Mouse (Mus musculus): ENCODE data around the gene Fkbp8. TPM values are rescaled to one million over a fixed set of nuclear protein-coding genes. Genes with fewer than 3 reads are reported as not detected.

The Fkbp8 gene
- 152 TPM for polyA plus RNA-seq (2014; fragmentation: Illumina TruSeq; extraction: RNeasy Lipid Tissue Mini Kit (QIAGEN cat#74804); ENCODE audit: low read depth, low replicate concordance)

DNA sequence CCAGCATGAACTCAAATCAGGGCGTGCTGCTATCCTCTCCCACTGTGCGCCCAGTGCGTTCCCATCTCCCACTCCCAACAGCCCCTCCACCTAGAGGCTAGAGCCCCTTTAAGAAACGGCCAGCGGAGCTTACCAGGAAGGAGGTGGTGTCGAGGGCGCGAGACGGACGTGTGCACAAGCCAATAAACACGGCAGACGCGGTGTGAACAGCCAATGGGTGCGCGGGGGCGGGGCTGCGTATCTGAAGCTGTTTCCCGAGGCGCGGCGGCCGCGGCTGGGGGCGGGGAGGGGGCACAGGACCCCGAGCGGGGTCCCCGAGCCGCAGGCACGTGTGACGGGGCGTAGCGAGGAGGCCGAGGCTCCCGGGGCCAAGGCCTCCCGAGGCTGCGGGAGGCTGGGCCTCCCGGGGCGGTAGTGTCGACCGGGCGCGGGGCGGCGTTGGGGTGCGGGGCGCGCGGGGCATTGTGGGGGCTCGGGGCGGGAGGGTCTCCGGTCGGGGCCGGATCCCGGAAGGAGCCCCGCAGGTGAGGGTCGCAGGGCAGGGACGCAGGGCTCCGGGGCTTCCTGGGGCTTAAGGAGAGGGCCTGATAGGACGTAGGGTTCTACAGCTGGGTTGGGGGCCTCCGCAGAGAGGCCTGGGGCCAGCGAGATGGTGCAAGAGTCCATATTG is at the start of gene Fkbp8, which contains the start of gene Kxd1:
Fkbp8 (plus strand) TSS at position 213 of the 670 bp plus-strand sequence.
Kxd1 (minus strand) TSS at position 445 of the 670 bp plus-strand sequence.

DNA sequence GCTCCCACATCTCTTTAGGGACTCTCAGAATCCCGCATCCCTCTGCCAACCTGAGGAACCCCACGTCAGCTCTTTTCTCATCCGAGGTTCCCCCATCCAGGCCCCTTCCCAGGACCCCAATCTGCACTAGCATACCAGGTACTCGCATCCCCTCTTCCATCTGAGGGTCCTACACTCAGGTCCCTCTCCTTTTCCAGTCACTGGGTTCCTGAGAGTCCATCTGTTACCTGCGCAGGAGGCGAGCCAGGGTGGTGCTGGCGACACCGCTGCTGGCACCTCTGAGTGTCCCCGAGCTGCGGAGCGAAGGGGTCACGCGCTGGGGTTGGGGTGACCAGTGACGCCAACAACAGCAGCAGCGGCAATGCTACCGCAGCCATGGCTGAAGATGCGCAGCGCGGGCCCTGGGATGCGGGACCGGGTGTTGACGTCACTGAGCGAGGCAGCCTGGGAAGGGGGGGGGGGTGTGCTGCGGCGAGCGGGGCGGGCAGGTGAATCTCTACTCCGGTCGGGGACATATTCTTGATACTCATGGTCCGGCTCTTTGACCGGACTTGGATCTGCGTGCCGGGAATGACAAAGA is 40.5 kb upstream of the Fkbp8 start, which contains the start of gene Tmem59l:
Tmem59l (minus strand) TSS at position 418 of the 580 bp plus-strand sequence.

DNA sequence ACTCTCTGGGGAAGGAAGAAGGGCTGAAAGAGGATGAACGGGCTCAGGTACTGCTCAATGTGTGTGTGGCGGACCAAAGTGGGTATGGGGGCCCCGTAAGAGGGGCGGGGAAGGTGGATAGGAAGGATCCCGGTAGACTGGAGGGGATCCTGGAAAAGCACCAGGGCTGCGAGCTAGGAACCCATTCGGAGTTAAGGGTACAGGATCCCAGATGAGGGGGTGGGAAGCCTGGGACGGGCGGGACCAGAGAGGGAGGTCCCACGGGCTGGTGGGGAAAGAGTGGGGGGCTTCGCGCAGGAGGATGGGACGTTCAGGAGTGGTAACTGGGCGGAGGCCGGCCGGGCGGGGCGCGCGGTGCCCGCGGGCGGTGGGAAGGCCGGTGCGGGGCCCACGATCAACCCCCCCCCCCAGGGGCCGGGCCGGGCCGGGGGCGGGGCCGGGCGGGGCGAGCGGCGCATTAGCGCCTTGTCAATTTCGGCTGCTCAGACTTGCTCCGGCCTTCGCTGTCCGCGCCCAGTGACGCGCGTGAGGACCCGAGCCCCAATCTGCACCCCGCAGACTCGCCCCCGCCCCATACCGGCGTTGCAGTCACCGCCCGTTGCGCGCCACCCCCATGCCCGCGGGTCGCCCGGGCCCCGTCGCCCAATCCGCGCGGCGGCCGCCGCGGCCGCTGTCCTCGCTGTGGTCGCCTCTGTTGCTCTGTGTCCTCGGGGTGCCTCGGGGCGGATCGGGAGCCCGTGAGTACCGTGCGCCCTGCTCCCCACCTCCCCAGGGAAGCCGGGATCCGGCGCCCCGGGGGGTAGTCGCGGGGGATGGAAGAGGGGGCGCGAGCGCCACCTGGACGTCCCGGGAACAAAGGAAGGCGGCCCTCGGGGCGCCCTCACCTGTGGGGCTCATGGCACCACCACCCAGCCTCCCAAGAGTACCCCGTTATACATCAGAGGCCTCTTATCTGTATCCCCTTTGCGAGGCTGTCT is 34.6 kb upstream of the Fkbp8 start, which contains the start of gene Crlf1:
Crlf1 (plus strand) TSS at position 495 of the 977 bp plus-strand sequence.

DNA sequence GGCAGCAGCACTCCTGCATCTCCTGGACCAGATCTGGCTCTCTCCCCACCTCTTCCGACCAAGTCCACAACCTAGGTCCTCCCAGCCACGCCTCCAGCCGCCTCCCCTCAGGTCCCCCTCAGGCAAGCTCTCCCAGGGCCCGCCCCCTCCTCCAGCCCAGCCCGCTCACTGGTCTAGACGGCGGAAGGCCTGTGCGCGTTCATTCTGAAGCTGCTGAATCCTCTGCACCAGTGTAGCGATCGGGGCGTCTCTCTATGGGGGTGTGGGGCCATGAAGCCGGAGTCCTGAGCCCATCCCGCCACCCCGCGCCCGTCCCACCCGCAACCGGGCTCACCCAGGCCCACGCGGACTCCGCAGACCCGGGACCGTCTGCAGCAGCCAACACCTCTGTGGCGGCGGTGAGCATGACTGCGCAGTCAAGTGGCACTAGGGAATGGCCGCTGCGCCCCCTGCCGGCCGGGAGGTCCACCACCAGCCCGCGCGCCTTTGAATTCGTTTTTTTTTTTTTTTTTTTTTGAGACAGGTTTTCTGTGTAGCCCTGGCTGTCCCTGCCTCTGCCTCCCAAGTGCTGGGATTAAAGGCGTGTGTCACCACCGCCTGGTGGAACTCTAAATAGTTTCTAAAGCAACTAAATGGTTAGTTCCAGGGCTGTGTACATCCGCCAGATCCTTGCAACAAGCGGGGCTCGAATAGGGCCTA is 21.0 kb upstream of the Fkbp8 start, which contains the start of gene Rex1bd:
Rex1bd (minus strand) TSS at position 425 of the 699 bp plus-strand sequence.

DNA sequence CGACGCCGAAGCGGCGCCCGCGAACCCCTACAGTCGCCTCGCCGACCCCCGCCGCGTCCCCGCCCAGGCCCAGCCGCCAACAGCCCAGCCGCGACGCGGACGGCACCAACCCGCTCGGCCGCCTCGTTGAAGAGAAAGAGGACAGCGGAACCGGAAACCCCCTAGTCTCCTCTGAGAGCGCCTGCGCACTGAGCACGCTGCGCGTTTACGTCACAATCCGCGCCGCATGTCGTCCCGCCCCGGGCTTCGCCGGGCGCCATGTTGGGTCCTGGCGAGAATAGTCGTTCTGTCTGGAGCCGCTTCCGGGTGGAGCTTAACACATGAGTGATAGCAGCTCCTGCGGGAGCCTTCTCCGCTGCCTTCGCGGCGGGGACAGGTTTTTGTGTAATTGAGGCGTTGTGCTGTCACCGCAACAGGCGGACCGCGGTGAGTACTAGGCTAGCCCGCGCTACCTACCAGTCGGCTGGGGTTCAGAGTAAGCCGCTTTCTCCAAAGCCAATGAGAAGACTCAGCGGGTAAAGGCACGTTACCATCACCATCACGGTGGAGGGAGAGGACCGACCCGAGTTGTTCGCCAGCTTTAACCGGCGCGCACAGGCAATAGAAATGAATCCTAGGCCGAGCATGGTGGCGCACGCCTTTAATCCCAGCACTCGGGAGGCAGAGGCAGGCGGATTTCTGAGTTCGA is 17.2 kb upstream of the Fkbp8 start, which contains the start of gene Uba52:
Uba52 (minus strand) TSS at position 574 of the 688 bp plus-strand sequence.

DNA sequence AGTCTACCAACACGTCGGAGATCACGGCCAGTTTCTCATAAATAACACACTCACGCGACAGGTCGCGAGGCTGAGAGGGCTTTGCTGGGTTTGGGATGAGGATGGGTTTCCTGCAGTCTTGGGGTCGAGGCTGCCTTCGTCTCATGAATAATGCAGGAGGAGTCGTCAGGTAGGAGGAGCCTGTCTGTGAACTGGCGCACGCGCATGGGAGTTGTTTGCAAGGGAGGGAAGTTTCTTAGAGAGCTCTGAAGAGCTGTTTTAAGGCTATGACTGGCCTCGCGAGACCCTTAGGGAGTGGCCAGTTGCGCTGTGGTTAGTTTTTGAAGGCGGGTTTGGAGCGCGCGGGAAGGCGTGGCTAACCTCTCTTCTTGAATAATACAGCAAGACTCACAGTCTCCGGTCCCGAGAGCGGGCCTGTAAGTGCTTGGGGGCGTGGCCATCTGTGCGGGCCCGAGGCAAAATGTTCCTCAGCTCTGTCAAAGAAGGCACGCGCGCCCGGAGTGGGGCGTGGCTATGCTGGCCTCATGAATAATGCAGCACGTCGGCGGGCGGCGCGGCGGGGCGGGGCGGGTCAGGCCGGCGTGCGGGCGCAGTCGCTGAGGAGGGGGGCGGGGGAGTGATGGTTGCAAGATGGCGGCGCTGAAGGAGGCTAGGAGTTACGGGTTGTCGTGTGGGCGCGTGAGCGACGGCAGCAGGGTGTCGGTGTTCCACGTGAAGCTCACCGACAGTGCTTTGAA is 11.7 kb downstream of the Fkbp8 start, which contains the start of gene Ell:
Ell (plus strand) TSS at position 381 of the 737 bp plus-strand sequence.

Other genes with a start within 250 kb of the Fkbp8 start
- gene Homer3, start 244.9 kb upstream of the Fkbp8 start, polyA plus RNA-seq (2014; fragmentation: Illumina TruSeq; extraction: RNeasy Lipid Tissue Mini Kit (QIAGEN cat#74804); ENCODE audit: low read depth, low replicate concordance) = 7.0 TPM
- 22.8 TPM for gene Ddx49, start 225.2 kb upstream of the Fkbp8 start, polyA plus RNA-seq (2014; fragmentation: Illumina TruSeq; extraction: RNeasy Lipid Tissue Mini Kit (QIAGEN cat#74804); ENCODE audit: low read depth, low replicate concordance)
- 126 TPM for gene Cope, start 225.2 kb upstream of the Fkbp8 start, polyA plus RNA-seq (2014; fragmentation: Illumina TruSeq; extraction: RNeasy Lipid Tissue Mini Kit (QIAGEN cat#74804); ENCODE audit: low read depth, low replicate concordance)
- gene Cers1, start 211.9 kb upstream of the Fkbp8 start, polyA plus RNA-seq (2014; fragmentation: Illumina TruSeq; extraction: RNeasy Lipid Tissue Mini Kit (QIAGEN cat#74804); ENCODE audit: low read depth, low replicate concordance) = 0.68 TPM
- not detected for gene Gdf1, start 197.9 kb upstream of the Fkbp8 start, polyA plus RNA-seq (2014; fragmentation: Illumina TruSeq; extraction: RNeasy Lipid Tissue Mini Kit (QIAGEN cat#74804); ENCODE audit: low read depth, low replicate concordance)
- gene Upf1, start 174.4 kb upstream of the Fkbp8 start, polyA plus RNA-seq (2014; fragmentation: Illumina TruSeq; extraction: RNeasy Lipid Tissue Mini Kit (QIAGEN cat#74804); ENCODE audit: low read depth, low replicate concordance) = 27.5 TPM
- 11.6 TPM for gene Comp, start 154.2 kb upstream of the Fkbp8 start, polyA plus RNA-seq (2014; fragmentation: Illumina TruSeq; extraction: RNeasy Lipid Tissue Mini Kit (QIAGEN cat#74804); ENCODE audit: low read depth, low replicate concordance)
- gene Crtc1, start 88.1 kb upstream of the Fkbp8 start, polyA plus RNA-seq (2014; fragmentation: Illumina TruSeq; extraction: RNeasy Lipid Tissue Mini Kit (QIAGEN cat#74804); ENCODE audit: low read depth, low replicate concordance) = 7.9 TPM
- 9.1 TPM for gene Klhl26, start 50.8 kb upstream of the Fkbp8 start, polyA plus RNA-seq (2014; fragmentation: Illumina TruSeq; extraction: RNeasy Lipid Tissue Mini Kit (QIAGEN cat#74804); ENCODE audit: low read depth, low replicate concordance)
- gene Tmem59l, start 40.4 kb upstream of the Fkbp8 start, polyA plus RNA-seq (2014; fragmentation: Illumina TruSeq; extraction: RNeasy Lipid Tissue Mini Kit (QIAGEN cat#74804); ENCODE audit: low read depth, low replicate concordance) = not detected
- gene Crlf1, start 34.6 kb upstream of the Fkbp8 start, polyA plus RNA-seq (2014; fragmentation: Illumina TruSeq; extraction: RNeasy Lipid Tissue Mini Kit (QIAGEN cat#74804); ENCODE audit: low read depth, low replicate concordance) = 0.63 TPM
- gene Rex1bd, start 21.0 kb upstream of the Fkbp8 start, polyA plus RNA-seq (2014; fragmentation: Illumina TruSeq; extraction: RNeasy Lipid Tissue Mini Kit (QIAGEN cat#74804); ENCODE audit: low read depth, low replicate concordance) = 105 TPM
- gene Uba52, start 16.9 kb upstream of the Fkbp8 start, polyA plus RNA-seq (2014; fragmentation: Illumina TruSeq; extraction: RNeasy Lipid Tissue Mini Kit (QIAGEN cat#74804); ENCODE audit: low read depth, low replicate concordance) = 1,940 TPM
- gene Kxd1, start 232 bp downstream of the Fkbp8 start, polyA plus RNA-seq (2014; fragmentation: Illumina TruSeq; extraction: RNeasy Lipid Tissue Mini Kit (QIAGEN cat#74804); ENCODE audit: low read depth, low replicate concordance) = 118 TPM
- 11.8 TPM for gene Ell, start 11.7 kb downstream of the Fkbp8 start, polyA plus RNA-seq (2014; fragmentation: Illumina TruSeq; extraction: RNeasy Lipid Tissue Mini Kit (QIAGEN cat#74804); ENCODE audit: low read depth, low replicate concordance)
- 33.1 TPM for gene Isyna1, start 66.6 kb downstream of the Fkbp8 start, polyA plus RNA-seq (2014; fragmentation: Illumina TruSeq; extraction: RNeasy Lipid Tissue Mini Kit (QIAGEN cat#74804); ENCODE audit: low read depth, low replicate concordance)
- gene Ssbp4, start 81.1 kb downstream of the Fkbp8 start, polyA plus RNA-seq (2014; fragmentation: Illumina TruSeq; extraction: RNeasy Lipid Tissue Mini Kit (QIAGEN cat#74804); ENCODE audit: low read depth, low replicate concordance) = 42.1 TPM
- gene Lrrc25, start 88.4 kb downstream of the Fkbp8 start, polyA plus RNA-seq (2014; fragmentation: Illumina TruSeq; extraction: RNeasy Lipid Tissue Mini Kit (QIAGEN cat#74804); ENCODE audit: low read depth, low replicate concordance) = 2.3 TPM
- 2.1 TPM for gene Gdf15, start 104.7 kb downstream of the Fkbp8 start, polyA plus RNA-seq (2014; fragmentation: Illumina TruSeq; extraction: RNeasy Lipid Tissue Mini Kit (QIAGEN cat#74804); ENCODE audit: low read depth, low replicate concordance)
- 23.9 TPM for gene Pgpep1, start 132.7 kb downstream of the Fkbp8 start, polyA plus RNA-seq (2014; fragmentation: Illumina TruSeq; extraction: RNeasy Lipid Tissue Mini Kit (QIAGEN cat#74804); ENCODE audit: low read depth, low replicate concordance)
- 90.3 TPM for gene Lsm4, start 145.5 kb downstream of the Fkbp8 start, polyA plus RNA-seq (2014; fragmentation: Illumina TruSeq; extraction: RNeasy Lipid Tissue Mini Kit (QIAGEN cat#74804); ENCODE audit: low read depth, low replicate concordance)
- gene Jund, start 171.2 kb downstream of the Fkbp8 start, polyA plus RNA-seq (2014; fragmentation: Illumina TruSeq; extraction: RNeasy Lipid Tissue Mini Kit (QIAGEN cat#74804); ENCODE audit: low read depth, low replicate concordance) = 59.5 TPM
- not detected for gene Iqcn, start 175.7 kb downstream of the Fkbp8 start, polyA plus RNA-seq (2014; fragmentation: Illumina TruSeq; extraction: RNeasy Lipid Tissue Mini Kit (QIAGEN cat#74804); ENCODE audit: low read depth, low replicate concordance)
- not detected for gene Gm3336, start 190.8 kb downstream of the Fkbp8 start, polyA plus RNA-seq (2014; fragmentation: Illumina TruSeq; extraction: RNeasy Lipid Tissue Mini Kit (QIAGEN cat#74804); ENCODE audit: low read depth, low replicate concordance)
- gene Pde4c, start 196.0 kb downstream of the Fkbp8 start, polyA plus RNA-seq (2014; fragmentation: Illumina TruSeq; extraction: RNeasy Lipid Tissue Mini Kit (QIAGEN cat#74804); ENCODE audit: low read depth, low replicate concordance) = 7.0 TPM
- gene Rab3a, start 227.0 kb downstream of the Fkbp8 start, polyA plus RNA-seq (2014; fragmentation: Illumina TruSeq; extraction: RNeasy Lipid Tissue Mini Kit (QIAGEN cat#74804); ENCODE audit: low read depth, low replicate concordance) = 57.6 TPM
- gene Mpv17l2, start 233.2 kb downstream of the Fkbp8 start, polyA plus RNA-seq (2014; fragmentation: Illumina TruSeq; extraction: RNeasy Lipid Tissue Mini Kit (QIAGEN cat#74804); ENCODE audit: low read depth, low replicate concordance) = 19.0 TPM
- 24.1 TPM for gene Pik3r2, start 249.0 kb downstream of the Fkbp8 start, polyA plus RNA-seq (2014; fragmentation: Illumina TruSeq; extraction: RNeasy Lipid Tissue Mini Kit (QIAGEN cat#74804); ENCODE audit: low read depth, low replicate concordance)